Mouse (Mus musculus) midbrain, embryonic 14.5 days (tissue): ENCODE data around the gene Speer4e. TPM values are rescaled to one million over a fixed set of nuclear protein-coding genes. Genes with fewer than 3 reads are reported as not detected.
A peak's percentile ranks its signal among the peaks of the same experiment; 100 is the strongest.
"Not testable (repeated sequence)": the region's sequence is repeated elsewhere in the genome, so short reads cannot be mapped to it uniquely, and the experiment has no call there.

Experiments
- ATAC-seq: fragments of 200-750 bp; cut with Nextera tagmentation; 2 replicates; pipeline ENCODE4 v1.8.0; 2017; ENCODE audit warnings: moderate number of reproducible peaks, moderate library complexity; ENCODE audit not compliant: low FRiP score, low TSS enrichment
- DNase-seq: peaks from one replicate; pipeline ENCODE4 v3.0.0-alpha.2; 2015
- H3K27ac ChIP-seq: fragments of 300-500 bp; sonication (generic); replicated peaks from 2 replicates; pipeline ENCODE4 v1.5.1; 2014; ENCODE audit warnings: mild to moderate bottlenecking, low read depth, low read length, moderate library complexity
- H3K27me3 ChIP-seq: fragments of 300-500 bp; sonication (generic); 2 replicates; pipeline ENCODE4 v1.6.1; 2014; ENCODE audit warnings: low read length, control low read depth, mixed read lengths; ENCODE audit not compliant: control insufficient read depth, insufficient read depth
- H3K36me3 ChIP-seq: fragments of 300-500 bp; sonication (generic); 2 replicates; pipeline ENCODE4 v1.6.1; 2014; ENCODE audit warnings: low read length, control low read depth; ENCODE audit not compliant: control insufficient read depth, insufficient read depth
- H3K4me1 ChIP-seq: fragments of 300-500 bp; sonication (generic); 2 replicates; pipeline ENCODE4 v1.6.1; 2014; ENCODE audit warnings: mild to moderate bottlenecking, antibody characterized with exemption, low read length, control low read depth; ENCODE audit not compliant: control insufficient read depth, insufficient read depth
- H3K4me2 ChIP-seq: fragments of 300-500 bp; sonication (generic); 2 replicates; pipeline ENCODE4 v1.6.1; 2014; ENCODE audit warnings: mild to moderate bottlenecking, low read length, moderate library complexity
- H3K4me3 ChIP-seq: fragments of 300-500 bp; sonication (generic); replicated peaks from 2 replicates; pipeline ENCODE4 v1.5.1; 2014; ENCODE audit warnings: low read depth, low read length
- H3K9ac ChIP-seq: fragments of 300-500 bp; sonication (generic); replicated peaks from 2 replicates; pipeline ENCODE4 v1.6.1; 2014; ENCODE audit warnings: mild to moderate bottlenecking, low read length, moderate library complexity
- H3K9me3 ChIP-seq: fragments of 300-500 bp; sonication (generic); 2 replicates; pipeline ENCODE4 v1.6.1; 2016; ENCODE audit warnings: low read length, control low read depth, mixed read lengths; ENCODE audit not compliant: control insufficient read depth
- WGBS: fragments of 180-500 bp; shearing (Covaris S2); extraction: QIAGEN DNeasy Blood & Tissue Kit; methylation state at CpG from one replicate; pipeline ENCODE4 v1.1.7; 2014; 5-methylcytosine and 5-hydroxymethylcytosine counted together
- polyA plus RNA-seq: library from polyadenylated mRNA; unstranded; fragments of >200 nt; fragmentation: Nextera tagmentation; extraction: Ambion mirVana; gene quantifications from 2 replicates; pipeline ENCODE4 v1.2.1, GENCODE M21; 2014

Speer4e gene
- not detected in 2 replicates for polyA plus RNA-seq

DNA sequence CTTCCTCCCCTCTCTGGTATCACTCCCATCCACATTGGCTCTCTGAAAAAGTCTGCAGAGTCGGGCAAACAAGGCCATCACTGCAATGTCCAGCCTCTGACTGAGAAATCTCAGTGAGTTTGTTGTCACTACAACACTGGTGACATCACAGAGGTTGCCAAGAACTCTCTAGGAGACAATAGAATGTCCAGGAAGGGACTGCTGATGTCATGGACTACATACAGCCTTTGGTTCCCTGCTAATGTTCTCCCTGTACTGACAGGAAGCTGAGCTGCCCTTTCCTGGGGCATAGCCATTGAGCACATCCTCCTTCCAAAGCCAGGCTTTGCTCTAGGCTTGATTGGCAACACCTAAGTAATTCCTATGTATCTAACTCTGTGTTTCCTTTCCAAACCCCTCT lies at the start of gene Speer4e:
Gene Speer4e (minus strand): TSS at position 101 of the 400 bp plus-strand sequence.
- H3K36me3 ChIP-seq, H3K4me1 ChIP-seq, H3K4me2 ChIP-seq, H3K4me3 ChIP-seq, H3K9ac ChIP-seq, ATAC-seq, H3K9me3 ChIP-seq, H3K27ac ChIP-seq, DNase-seq, H3K27me3 ChIP-seq: not testable (repeated sequence)
- 58% methylated on average over 1 of the region's 1 CpGs for WGBS

DNA sequence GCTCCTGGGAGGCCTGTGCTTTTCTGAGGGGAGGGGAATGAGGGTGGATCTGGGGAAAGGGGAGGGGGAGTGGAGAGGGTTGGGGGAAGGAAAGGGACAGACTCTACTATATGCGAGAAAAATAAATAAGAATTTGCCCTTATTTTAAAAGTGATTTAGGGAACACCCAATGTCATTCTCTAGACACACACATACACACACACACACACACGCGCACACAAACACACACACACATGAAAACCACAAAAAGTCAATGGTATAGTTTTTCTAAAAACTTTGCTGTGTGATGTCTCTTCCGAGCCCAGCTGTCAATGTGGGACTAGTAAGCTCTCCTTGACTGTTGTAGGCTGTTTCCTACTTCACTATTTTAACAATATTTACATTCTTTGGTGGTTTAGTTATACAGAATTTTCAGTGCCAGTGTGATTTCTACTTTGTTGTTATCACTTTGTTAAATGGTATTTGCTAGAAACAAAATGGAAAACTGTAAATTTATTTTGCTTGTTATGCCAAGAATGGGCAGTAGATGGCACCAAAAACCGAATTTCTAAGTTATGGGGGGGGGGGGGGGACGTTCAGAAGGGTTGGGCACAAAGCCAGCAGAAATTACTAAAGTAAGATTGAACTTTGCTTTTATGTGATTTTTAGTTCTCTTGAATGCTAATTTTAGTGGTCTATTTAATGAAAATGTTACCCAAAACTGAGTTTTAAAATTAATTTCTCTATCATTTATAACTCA lies 48.6 kb upstream of the Speer4e start:
- H3K9me3 ChIP-seq, result peaks cover 15% of the 10 kb centered on the region
- not testable (repeated sequence) for H3K36me3 ChIP-seq, H3K27ac ChIP-seq, H3K9ac ChIP-seq, DNase-seq, H3K4me1 ChIP-seq, H3K27me3 ChIP-seq, H3K4me2 ChIP-seq, H3K4me3 ChIP-seq
- WGBS, result 40% methylated on average over 5 of the region's 6 CpGs
- peak; percentile 80 for ATAC-seq

DNA sequence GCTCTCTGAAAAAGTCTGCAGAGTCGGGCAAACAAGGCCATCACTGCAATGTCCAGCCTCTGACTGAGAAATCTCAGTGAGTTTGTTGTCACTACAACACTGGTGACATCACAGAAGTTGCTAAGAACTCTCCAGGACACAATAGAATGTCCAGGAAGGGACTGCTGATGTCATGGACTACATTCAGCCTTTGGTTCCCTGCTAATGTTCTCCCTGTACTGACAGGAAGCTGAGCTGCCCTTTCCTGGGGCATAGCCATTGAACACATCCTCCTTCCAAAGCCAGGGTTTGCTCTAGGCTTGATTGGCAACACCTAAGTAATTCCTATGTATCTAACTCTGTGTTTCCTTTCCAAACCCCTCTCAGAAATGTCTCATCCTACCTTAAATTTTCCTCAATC lies 40.6 kb upstream of the Speer4e start, which contains the start of gene Gm10354:
Gene Gm10354 (minus strand): TSS at position 101 of the 400 bp plus-strand sequence.
- H3K4me3 ChIP-seq, H3K4me2 ChIP-seq, H3K9ac ChIP-seq, H3K27ac ChIP-seq, H3K4me1 ChIP-seq, ATAC-seq, DNase-seq, H3K36me3 ChIP-seq, H3K27me3 ChIP-seq: not testable (repeated sequence)
- H3K9me3 ChIP-seq, result peaks cover 21% of the 10 kb centered on the region
- no CpG with 5 or more reads among the region's 1 CpGs for WGBS

DNA sequence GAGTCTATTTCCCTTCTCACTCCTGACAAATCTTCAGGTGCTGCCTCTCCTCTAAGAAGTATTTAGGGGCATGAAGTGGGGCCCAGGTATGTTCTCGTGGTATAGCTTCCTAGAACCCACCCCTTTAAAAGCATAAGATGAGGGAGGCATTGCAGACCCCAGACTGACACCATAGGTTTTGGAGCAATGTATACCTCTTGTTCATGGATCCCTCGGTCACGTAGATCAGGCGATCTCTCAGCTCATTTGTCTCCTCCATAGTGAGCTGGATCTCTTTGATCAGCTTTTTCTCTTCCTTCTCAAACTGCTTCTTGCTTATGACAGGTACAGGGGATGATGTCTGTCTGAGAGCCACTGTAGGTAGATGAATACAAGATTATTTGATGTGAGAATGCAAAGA lies 39.1 kb upstream of the Speer4e start:
- peaks cover 26% of the 10 kb centered on the region for H3K9me3 ChIP-seq
- not testable (repeated sequence) for H3K27me3 ChIP-seq, H3K36me3 ChIP-seq, H3K4me1 ChIP-seq, DNase-seq, H3K4me3 ChIP-seq, H3K9ac ChIP-seq, ATAC-seq, H3K4me2 ChIP-seq, H3K27ac ChIP-seq
- WGBS, result 68% methylated on average over 4 of the region's 4 CpGs

DNA sequence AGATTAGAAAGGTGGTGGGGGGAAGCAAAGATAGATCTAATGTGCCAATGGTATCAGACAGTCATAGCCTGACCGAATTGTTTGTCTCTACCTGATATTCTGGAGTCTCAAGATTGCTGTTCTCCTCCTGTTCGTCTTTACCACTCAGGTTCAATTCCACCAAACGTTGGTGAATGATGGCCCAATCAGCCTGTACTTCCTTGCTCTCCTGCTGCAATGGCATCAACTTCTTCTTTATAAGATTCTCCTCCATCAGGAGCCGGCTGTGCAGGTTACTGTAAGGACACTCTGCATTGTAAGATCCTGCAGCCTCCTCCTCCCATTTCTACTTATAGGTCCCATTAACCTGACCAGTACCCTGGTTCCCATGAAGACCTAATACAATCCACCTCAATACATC lies 37.1 kb upstream of the Speer4e start:
- H3K9me3 ChIP-seq, result peaks cover 28% of the 10 kb centered on the region
- H3K4me2 ChIP-seq, H3K36me3 ChIP-seq, H3K27ac ChIP-seq, H3K4me1 ChIP-seq, H3K9ac ChIP-seq, H3K4me3 ChIP-seq, H3K27me3 ChIP-seq, DNase-seq, ATAC-seq: not testable (repeated sequence)
- WGBS, result 67% methylated on average over 3 of the region's 4 CpGs

DNA sequence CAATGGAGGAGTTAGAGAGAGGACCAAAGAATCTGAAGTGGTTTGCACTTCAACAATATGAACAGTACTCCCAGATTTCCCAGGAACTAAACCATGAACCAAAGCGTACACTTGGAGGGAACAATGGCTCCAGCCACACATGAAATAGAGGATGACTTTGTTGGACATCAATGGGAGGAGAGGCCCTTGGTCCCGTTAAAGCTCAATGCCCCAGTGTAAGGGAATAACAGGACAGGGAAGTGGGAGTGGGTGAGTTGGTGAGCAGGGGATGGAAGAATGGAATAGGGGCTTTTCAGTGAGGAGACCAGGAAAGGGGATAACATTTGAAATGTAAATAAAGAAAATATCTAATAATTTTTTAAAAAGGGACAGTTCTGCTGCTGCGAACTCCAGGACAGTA lies 34.6 kb upstream of the Speer4e start:
- H3K4me2 ChIP-seq, H3K27me3 ChIP-seq, DNase-seq, H3K4me3 ChIP-seq, H3K36me3 ChIP-seq, H3K27ac ChIP-seq, ATAC-seq, H3K9ac ChIP-seq, H3K4me1 ChIP-seq: not testable (repeated sequence)
- H3K9me3 ChIP-seq, result peaks cover 13% of the 10 kb centered on the region
- 82% methylated on average over 3 of the region's 3 CpGs for WGBS

DNA sequence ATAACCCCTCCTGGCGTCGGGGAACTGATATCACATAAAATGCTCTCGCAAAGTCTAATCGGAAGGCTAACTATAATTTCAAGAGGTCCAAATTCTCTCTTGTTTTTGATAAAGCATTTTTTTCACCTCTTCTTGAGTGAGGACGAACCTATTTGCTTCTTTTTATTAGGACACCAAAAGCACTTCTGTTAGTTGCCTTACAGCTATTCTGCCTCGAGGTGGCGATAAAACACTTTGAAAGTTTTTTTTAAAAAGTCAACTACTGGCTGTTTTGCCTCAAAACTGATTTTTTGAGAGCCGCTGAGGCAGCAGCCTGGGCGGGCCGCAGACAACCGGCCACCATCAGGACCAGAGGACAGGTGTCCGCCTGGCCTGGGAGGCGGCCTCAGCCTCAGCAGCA lies 25.6 kb upstream of the Speer4e start:
- H3K27me3 ChIP-seq, H3K9ac ChIP-seq, H3K4me2 ChIP-seq, DNase-seq, H3K4me1 ChIP-seq, H3K4me3 ChIP-seq, ATAC-seq, H3K36me3 ChIP-seq, H3K27ac ChIP-seq: not testable (repeated sequence)
- peaks cover 23% of the 10 kb centered on the region for H3K9me3 ChIP-seq
- WGBS, result 81% methylated on average over 13 of the region's 13 CpGs

DNA sequence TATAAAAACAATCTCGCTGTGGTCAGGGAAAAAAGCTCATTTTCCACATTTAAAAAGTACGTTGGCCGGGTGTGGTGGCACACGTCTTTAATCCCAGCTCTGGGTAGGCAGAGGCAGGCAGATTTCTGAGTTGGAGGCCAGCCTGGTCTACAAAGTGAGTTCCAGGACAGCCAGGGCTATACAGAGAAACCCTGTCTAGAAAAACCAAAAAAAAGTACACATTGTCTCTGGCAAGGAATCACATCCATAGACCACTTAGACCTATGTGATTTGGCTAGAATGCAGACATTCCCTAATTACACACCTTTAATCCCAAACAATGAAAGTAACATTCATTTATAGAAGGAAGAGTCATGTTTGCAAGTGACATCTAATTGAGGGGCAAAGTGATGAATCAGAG lies 23.3 kb upstream of the Speer4e start:
- H3K27ac ChIP-seq, DNase-seq, H3K4me3 ChIP-seq, H3K4me1 ChIP-seq, H3K27me3 ChIP-seq, H3K4me2 ChIP-seq, H3K36me3 ChIP-seq, H3K9ac ChIP-seq: not testable (repeated sequence)
- ATAC-seq, result peak; percentile 67; the same call in 1 of the 2 replicates
- 81% methylated on average over 4 of the region's 4 CpGs for WGBS
- peaks cover 27% of the 10 kb centered on the region for H3K9me3 ChIP-seq
